Mouse (Mus musculus): ENCODE measurements around the gene Snd1. TPM values are rescaled to one million over a fixed set of nuclear protein-coding genes. Genes with fewer than 3 reads are reported as not detected.

Gene Snd1
- total and polyA plus RNA-seq, 3 experiments, result 83.7 to 377 (median 210) TPM

- no peak overlapping the region for H3K9ac ChIP-seq (ENCODE audit: insufficient read depth, low read depth)
- TF ChIP-seq ZKSCAN1 (IDR thresholded peaks at IDR 0.05; ENCODE audit: borderline replicate concordance, low read depth, low read length) (no peak), JUND (conservative IDR thresholded peaks at IDR 0.05; ENCODE audit: low read depth, low read length) (no peak), CTCF (conservative IDR thresholded peaks at IDR 0.05 in 1 of 2, IDR thresholded peaks at IDR 0.05 in 1 of 2; ENCODE audit: low read depth in 2 of 2, low read length in 2 of 2) (no peak), SIN3A (IDR thresholded peaks at IDR 0.05; ENCODE audit: low read length) (no peak), MAFK (IDR thresholded peaks at IDR 0.05; ENCODE audit: insufficient replicate concordance, low read length) (no peak), MYC (IDR thresholded peaks at IDR 0.05; ENCODE audit: low read depth, low read length) (no peak), NELFE (IDR thresholded peaks at IDR 0.05; ENCODE audit: low read depth, low read length) (no peak), MAZ (IDR thresholded peaks at IDR 0.05; ENCODE audit: low read depth, low read length) (no peak), KAT2A (IDR thresholded peaks at IDR 0.05; ENCODE audit: insufficient replicate concordance, low read length) (no peak), ZMIZ1 (IDR thresholded peaks at IDR 0.05; ENCODE audit: low read depth, low read length) (no peak), ETS1 (conservative IDR thresholded peaks at IDR 0.05; ENCODE audit: low read depth, low read length) (no peak), CHD2 (IDR thresholded peaks at IDR 0.05; ENCODE audit: low read length) (no peak)
- no peak overlapping the region for H3K4me3 ChIP-seq (replicated peaks in 1 of 3; ENCODE audit: low read depth in 2 of 3, low read length in 2 of 3, poor library complexity in 1 of 3)
- peaks cover 0 to 28% of the 10 kb centered on the region in 2 experiments; a peak in 2 of 4 replicates for H3K4me1 ChIP-seq (ENCODE audit: control insufficient read depth in 1 of 2, insufficient read depth in 2 of 2)
- H3K27me3 ChIP-seq (replicated peaks), result no peaks in the 10 kb centered on the region
- H3K79me2 ChIP-seq (replicated peaks; ENCODE audit: control insufficient read depth, extremely low read depth, insufficient read depth, poor library complexity, severe bottlenecking), result no peaks in the 10 kb centered on the region
- dilution Hi-C loops (cut with MboI; ENCODE audit: extremely low pct_ligation_motif_present, extremely low pct_unique_long_range_greater_than_20kb, low sequenced_read_pairs), result no loop called here
- no peaks in the 10 kb centered on the region for H3K9me3 ChIP-seq (replicated peaks; ENCODE audit: low read length)
- in situ Hi-C loops (cut with MboI; ENCODE audit: low pct_ligation_motif_present, low pct_unique_long_range_greater_than_20kb, low sequenced_read_pairs), result no loop called here
- H3K27ac ChIP-seq (ENCODE audit: insufficient read depth, low read depth), result no peak overlapping the region
- H3K36me3 ChIP-seq (replicated peaks in 1 of 2; ENCODE audit: control insufficient read depth in 1 of 2, insufficient read depth in 1 of 2, low read length in 1 of 2), result peaks cover 22 to 84% of the 10 kb centered on the region in 2 experiments
- DNase-seq (ENCODE audit: extremely low read depth), result no peak
- no peak overlapping the region for H3K4me2 ChIP-seq (ENCODE audit: insufficient read depth, low read depth, poor library complexity, severe bottlenecking)
These were observed 378.7 kb downstream of the Snd1 start for GRCm38 (mm10) chr6:28853654-28854053.

- Histone ChIP-seq H3K79me2 (replicated peaks; ENCODE audit: control insufficient read depth, extremely low read depth, insufficient read depth, poor library complexity, severe bottlenecking) (no peaks in the 10 kb centered on the region), H3K9me3 (replicated peaks; ENCODE audit: low read length) (no peaks in the 10 kb centered on the region), H3K4me3 (replicated peaks in 1 of 3; ENCODE audit: low read depth in 2 of 3, low read length in 2 of 3, poor library complexity in 1 of 3) (no peak overlapping the region), H3K27me3 (replicated peaks) (no peaks in the 10 kb centered on the region), H3K27ac (ENCODE audit: insufficient read depth, low read depth) (no peak overlapping the region), H3K4me2 (ENCODE audit: insufficient read depth, low read depth, poor library complexity, severe bottlenecking) (no peak overlapping the region), H3K4me1 (ENCODE audit: control insufficient read depth in 1 of 2, insufficient read depth in 2 of 2) (peaks cover 0 to 24% of the 10 kb centered on the region in 2 experiments; a peak in 2 of 4 replicates), H3K9ac (ENCODE audit: insufficient read depth, low read depth) (no peak overlapping the region), H3K36me3 (replicated peaks in 1 of 2; ENCODE audit: control insufficient read depth in 1 of 2, insufficient read depth in 1 of 2, low read length in 1 of 2) (peaks cover 29 to 84% of the 10 kb centered on the region in 2 experiments)
- dilution Hi-C loops (cut with MboI; ENCODE audit: extremely low pct_ligation_motif_present, extremely low pct_unique_long_range_greater_than_20kb, low sequenced_read_pairs) (no loop called here), in situ Hi-C loops (cut with MboI; ENCODE audit: low pct_ligation_motif_present, low pct_unique_long_range_greater_than_20kb, low sequenced_read_pairs) (no loop called here)
- DNase-seq (ENCODE audit: extremely low read depth), result no peak
- TF ChIP-seq NELFE (IDR thresholded peaks at IDR 0.05; ENCODE audit: low read depth, low read length) (no peak), EP300 (IDR thresholded peaks at IDR 0.05; ENCODE audit: low read length) (no peak), MEF2A (IDR thresholded peaks at IDR 0.05; ENCODE audit: borderline replicate concordance, low read depth, low read length) (no peak), MAFK (IDR thresholded peaks at IDR 0.05; ENCODE audit: insufficient replicate concordance, low read length) (no peak)
These were observed 379.7 kb downstream of the Snd1 start for GRCm38 (mm10) chr6:28854598-28854997.

GRCm38 (mm10) chr6:28855442-28855841, 380.5 kb downstream of the Snd1 start:
- no peak overlapping the region for H3K9ac ChIP-seq (ENCODE audit: insufficient read depth, low read depth)
- no peaks in the 10 kb centered on the region for H3K27me3 ChIP-seq (replicated peaks)
- in situ Hi-C loops (cut with MboI; ENCODE audit: low pct_ligation_motif_present, low pct_unique_long_range_greater_than_20kb, low sequenced_read_pairs), result no loop called here
- H3K4me3 ChIP-seq (replicated peaks in 1 of 3; ENCODE audit: low read depth in 2 of 3, low read length in 2 of 3, poor library complexity in 1 of 3), result no peak overlapping the region
- H3K79me2 ChIP-seq (replicated peaks; ENCODE audit: control insufficient read depth, extremely low read depth, insufficient read depth, poor library complexity, severe bottlenecking), result no peaks in the 10 kb centered on the region
- TF ChIP-seq HCFC1 (IDR thresholded peaks at IDR 0.05; ENCODE audit: low read depth, low read length), result no peak
- no peak for TF ChIP-seq MYC (IDR thresholded peaks at IDR 0.05; ENCODE audit: low read depth, low read length)
- TF ChIP-seq RCOR1 (conservative IDR thresholded peaks at IDR 0.05; ENCODE audit: low read depth, low read length), result no peak
- no peak for TF ChIP-seq GABPA (IDR thresholded peaks at IDR 0.05; ENCODE audit: insufficient replicate concordance, low read depth, low read length)
- no peak for TF ChIP-seq POLR2A (IDR thresholded peaks at IDR 0.05; ENCODE audit: low read depth, low read length)
- TF ChIP-seq ZMIZ1 (IDR thresholded peaks at IDR 0.05; ENCODE audit: low read depth, low read length), result no peak
- no peak for TF ChIP-seq CTCF (conservative IDR thresholded peaks at IDR 0.05 in 1 of 2, IDR thresholded peaks at IDR 0.05 in 1 of 2; ENCODE audit: low read depth in 2 of 2, low read length in 2 of 2)
- no peak for TF ChIP-seq SMC3 (IDR thresholded peaks at IDR 0.05; ENCODE audit: low read depth, low read length)
- TF ChIP-seq NRF1 (IDR thresholded peaks at IDR 0.05; ENCODE audit: low read depth, low read length), result no peak
- TF ChIP-seq JUN (IDR thresholded peaks at IDR 0.05; ENCODE audit: insufficient read depth, low read depth, low read length), result no peak
- no peak for TF ChIP-seq CHD1 (IDR thresholded peaks at IDR 0.05; ENCODE audit: low read depth, low read length)
- TF ChIP-seq UBTF (IDR thresholded peaks at IDR 0.05; ENCODE audit: low read depth, low read length), result no peak
- TF ChIP-seq MEF2A (IDR thresholded peaks at IDR 0.05; ENCODE audit: borderline replicate concordance, low read depth, low read length), result no peak
- H3K27ac ChIP-seq (ENCODE audit: insufficient read depth, low read depth), result no peak overlapping the region
- dilution Hi-C loops (cut with MboI; ENCODE audit: extremely low pct_ligation_motif_present, extremely low pct_unique_long_range_greater_than_20kb, low sequenced_read_pairs), result no loop called here
- H3K9me3 ChIP-seq (replicated peaks; ENCODE audit: low read length), result no peaks in the 10 kb centered on the region
- no peak overlapping the region for H3K4me2 ChIP-seq (ENCODE audit: insufficient read depth, low read depth, poor library complexity, severe bottlenecking)
- DNase-seq (ENCODE audit: extremely low read depth), result no peak
- peaks cover 28 to 84% of the 10 kb centered on the region in 2 experiments for H3K36me3 ChIP-seq (replicated peaks in 1 of 2; ENCODE audit: control insufficient read depth in 1 of 2, insufficient read depth in 1 of 2, low read length in 1 of 2)
- peaks cover 0 to 24% of the 10 kb centered on the region in 2 experiments; a peak in 2 of 4 replicates for H3K4me1 ChIP-seq (ENCODE audit: control insufficient read depth in 1 of 2, insufficient read depth in 2 of 2)
